Mouse (Mus musculus): ENCODE measurements around the gene Cog3.

Gene Cog3

DNA sequence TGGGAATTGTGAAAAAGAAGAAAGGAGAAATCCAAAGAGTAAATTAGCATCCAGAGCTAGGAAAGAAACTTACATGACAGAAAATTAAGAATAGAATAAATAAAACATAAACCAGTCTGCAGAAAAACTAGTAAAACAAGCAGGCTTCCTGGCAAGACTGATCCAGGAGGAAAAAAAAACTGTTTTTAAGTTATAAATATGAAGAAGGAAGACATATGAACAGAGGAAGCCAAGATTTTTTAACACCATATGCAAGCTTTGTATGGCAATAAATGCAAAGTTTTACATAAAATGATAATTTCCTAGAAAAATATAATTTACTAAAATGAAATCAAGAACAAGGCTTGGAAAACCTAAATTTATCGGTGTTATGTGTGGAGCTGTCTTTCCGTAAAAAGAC is 63.9 kb downstream of the Cog3 start:
- in situ Hi-C loops (cut with MboI), result no loop called here

DNA sequence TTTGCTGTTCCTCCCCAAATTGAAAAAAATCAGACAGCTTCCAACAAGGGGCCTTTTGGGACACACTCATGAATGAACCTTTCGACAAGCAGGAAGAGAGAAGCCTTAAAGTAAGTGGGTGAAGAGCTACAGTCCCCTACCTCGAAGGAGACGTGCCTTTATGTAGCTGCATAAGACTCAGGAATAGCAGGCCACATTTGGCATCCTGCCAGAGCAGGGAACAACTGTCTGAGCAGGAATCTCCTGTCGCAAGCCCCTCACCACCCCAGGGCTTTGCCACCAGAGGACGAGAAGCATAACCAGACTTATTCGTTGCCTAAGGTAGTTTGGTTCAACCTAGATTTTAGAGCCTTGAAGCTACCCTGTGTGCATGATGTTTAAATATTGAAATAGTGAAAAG is 78.0 kb downstream of the Cog3 start:
- in situ Hi-C loops (cut with MboI), result no loop called here

DNA sequence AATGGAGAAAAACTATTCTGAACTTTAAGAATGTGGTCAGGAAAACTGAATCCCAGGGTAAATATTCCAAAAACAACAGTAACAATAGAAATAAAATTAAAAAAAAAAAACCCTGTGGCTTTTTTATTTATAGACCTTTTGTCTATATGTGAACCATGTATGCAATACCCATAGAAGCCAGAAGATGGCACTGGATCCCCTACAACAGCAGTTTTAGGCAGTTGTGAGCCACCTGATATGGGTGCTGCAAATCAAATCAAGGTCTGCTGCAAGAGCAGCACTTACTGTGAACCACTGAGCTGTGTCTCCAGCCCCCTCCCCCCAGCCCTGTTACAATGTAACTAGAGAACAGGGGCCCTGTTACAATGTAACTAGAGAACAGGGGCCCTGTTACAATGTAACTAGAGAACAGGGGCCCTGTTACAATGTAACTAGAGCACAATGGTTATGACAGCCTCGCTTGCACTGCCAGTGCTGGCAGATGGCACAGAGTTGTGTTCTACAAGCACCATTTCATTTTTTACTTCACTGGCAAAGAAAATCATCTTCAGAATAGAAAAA is 85.2 kb downstream of the Cog3 start:
- in situ Hi-C loops (cut with MboI), result no loop called here

DNA sequence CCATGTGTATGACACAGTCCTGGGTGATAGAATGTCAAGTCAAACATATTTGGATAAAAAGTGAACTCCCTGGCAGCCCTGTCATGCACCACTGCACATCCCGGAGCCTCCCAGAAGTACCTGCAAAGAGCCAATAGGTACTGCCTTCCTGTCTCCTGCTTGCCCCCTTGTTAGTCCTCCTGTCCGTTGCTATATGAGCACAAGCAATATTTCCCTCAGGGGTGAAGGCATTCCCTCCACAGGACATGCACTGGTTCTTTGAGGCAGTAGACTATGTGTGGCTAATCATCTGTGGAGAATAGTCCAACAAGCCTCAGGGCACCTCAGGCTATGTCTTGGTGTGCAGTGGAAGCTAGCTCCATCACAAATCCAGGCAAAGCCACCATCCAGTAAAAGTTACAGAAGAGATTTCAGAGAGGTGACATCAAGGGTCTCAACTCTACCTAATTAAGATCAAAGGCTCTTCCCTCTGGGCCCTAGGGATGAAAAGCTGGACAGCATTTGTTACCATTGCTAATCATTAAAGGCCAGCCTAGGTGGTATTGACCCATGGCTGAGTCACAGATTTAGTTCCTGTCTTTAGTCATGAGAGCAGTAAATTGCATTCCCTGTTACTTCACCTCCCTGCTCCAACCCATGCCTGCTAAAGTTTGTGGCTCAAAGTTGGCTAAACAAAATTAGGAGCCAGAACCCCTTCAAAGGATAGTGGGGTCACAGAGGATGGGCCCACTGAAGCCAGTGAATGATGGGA is 88.7 kb downstream of the Cog3 start:
- in situ Hi-C loops (cut with MboI), result no loop called here

DNA sequence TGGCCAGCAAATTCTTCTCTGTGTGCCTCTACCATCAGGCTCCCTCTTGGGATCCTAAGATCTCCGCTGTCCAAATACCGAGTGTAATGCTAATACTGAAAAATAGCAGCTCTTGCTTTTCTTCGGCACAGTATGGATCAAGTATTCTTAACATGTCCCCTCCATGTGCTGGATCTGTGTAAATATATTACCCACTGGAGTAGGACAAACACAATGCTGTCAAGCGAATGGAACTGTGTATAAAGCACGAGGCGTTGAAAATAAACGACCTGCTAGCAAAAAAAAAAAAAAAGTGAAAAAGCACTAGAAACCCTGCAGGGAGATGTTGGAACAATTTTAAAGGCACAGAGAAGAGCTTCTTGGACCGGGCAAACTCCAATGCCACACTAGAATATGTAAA is 92.8 kb downstream of the Cog3 start:
- in situ Hi-C loops (cut with MboI), result no loop called here

DNA sequence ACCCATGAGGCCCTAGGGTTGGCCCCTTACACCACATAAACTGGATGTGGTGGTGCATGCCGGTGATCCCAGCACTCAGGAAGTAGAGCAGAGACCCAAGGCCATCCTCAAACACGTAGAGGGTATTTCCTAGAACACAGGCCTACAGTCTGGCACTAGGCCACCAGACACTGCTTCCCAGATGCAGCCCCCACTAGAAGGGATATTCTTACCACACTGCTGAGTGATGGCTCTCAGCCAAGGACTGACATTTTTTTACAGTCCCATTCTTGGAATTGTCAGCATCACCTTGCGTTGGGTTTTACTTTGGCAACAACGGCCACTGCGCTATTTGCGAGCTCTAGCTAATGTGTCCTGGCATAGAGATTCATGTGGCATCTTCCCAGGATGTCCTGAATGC is 93.4 kb downstream of the Cog3 start:
- in situ Hi-C loops (cut with MboI), result no loop called here
